Mouse (Mus musculus) hindlimb bud, embryonic 11.5 days (tissue): ENCODE measurements around the gene Eif3b.

Experiments
- DNase-seq: peaks from one replicate; pipeline ENCODE4 v3.0.0-alpha.2; 2012; ENCODE audit warnings: low read depth, low spot score; ENCODE audit errors: extremely low spot score

The Eif3b gene

GRCm38 (mm10) chr5:140472336-140472735, 53.2 kb downstream of the Eif3b start:
- no peak for DNase-seq

GRCm38 (mm10) chr5:140481458-140481857, 62.3 kb downstream of the Eif3b start:
- no peak for DNase-seq

- no peak for DNase-seq
Measured at GRCm38 (mm10) chr5:140491142-140491541, 72.0 kb downstream of the Eif3b start.

GRCm38 (mm10) chr5:140492684-140493233, 73.6 kb downstream of the Eif3b start:
- no peak for DNase-seq
